Mouse (Mus musculus) frontal cortex, adult (tissue): ENCODE results near the gene Gm21244.
"Not testable (repeated sequence)": the region's sequence is repeated elsewhere in the genome, so short reads cannot be mapped to it uniquely, and the experiment has no call there.

Experiments used
- ATAC-seq: cut with Nextera tagmentation; 2 replicates; pipeline ENCODE4 v1.9.2; 2017; ENCODE audit warnings: mild to moderate bottlenecking, moderate library complexity, mixed read lengths; ENCODE audit not compliant: low TSS enrichment

The Gm21244 gene

DNA sequence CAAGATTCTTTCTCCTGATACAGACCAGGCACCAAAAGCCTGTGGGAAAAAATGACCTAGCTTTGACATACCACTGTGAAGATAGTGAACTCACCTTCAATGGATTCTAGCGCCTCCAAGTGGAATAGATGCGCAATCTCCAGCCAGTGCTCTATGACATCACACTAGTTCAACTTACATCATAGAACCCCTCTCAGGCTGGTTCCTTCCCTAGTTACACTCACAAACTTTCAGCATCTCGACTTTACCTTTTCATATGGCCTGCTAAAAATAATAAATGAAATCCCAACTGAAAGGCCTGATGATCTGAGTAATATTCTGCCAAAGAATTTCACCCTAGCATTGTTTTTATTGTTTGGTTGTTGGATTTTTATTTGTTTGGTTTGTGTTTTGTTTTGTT lies at the start of gene Gm21244:
Gene Gm21244 (minus strand): TSS at position 101 of the 400 bp plus-strand sequence.
- not testable (repeated sequence) for ATAC-seq
